Mouse (Mus musculus) liver, adult 2 months (tissue): ENCODE measurements around the gene Itga1. TPM values are rescaled to one million over a fixed set of nuclear protein-coding genes. Genes with fewer than 3 reads are reported as not detected.

ENCODE experiments used
- DNase-seq: peaks from one replicate; pipeline ENCODE4 v3.0.0-alpha.2; 2011; ENCODE audit warnings: low read depth, low spot score; ENCODE audit errors: extremely low read depth
- H3K27ac ChIP-seq: fragments of 200-500 bp; replicated peaks from 2 replicates; pipeline ENCODE4 v1.5.1; 2012; ENCODE audit warnings: low read depth, mild to moderate bottlenecking, control low read depth, inconsistent platforms, low read length; ENCODE audit not compliant: insufficient read depth
- H3K27me3 ChIP-seq: fragments of 200-500 bp; 2 replicates; pipeline ENCODE4 v1.6.1; 2012; ENCODE audit warnings: mild to moderate bottlenecking, moderate library complexity, low read length, inconsistent platforms; ENCODE audit not compliant: control insufficient read depth, insufficient read depth
- H3K36me3 ChIP-seq: fragments of 200-500 bp; 2 replicates; pipeline ENCODE4 v1.6.1; 2012; ENCODE audit warnings: low read length, inconsistent platforms; ENCODE audit not compliant: control insufficient read depth, insufficient read depth
- H3K4me1 ChIP-seq: fragments of 200-500 bp; 2 replicates; pipeline ENCODE4 v1.6.1; 2011; ENCODE audit warnings: low read length; ENCODE audit not compliant: control insufficient read depth, insufficient read depth
- H3K4me3 ChIP-seq: fragments of 200-500 bp; 2 replicates; pipeline ENCODE4 v1.5.1; 2011; ENCODE audit warnings: low read depth, mild to moderate bottlenecking, control low read depth, low read length, moderate library complexity; ENCODE audit not compliant: insufficient read depth
- H3K79me2 ChIP-seq: fragments of 200-500 bp; 2 replicates; pipeline ENCODE4 v1.6.1; 2012; ENCODE audit warnings: inconsistent platforms, mild to moderate bottlenecking, low read length, moderate library complexity; ENCODE audit not compliant: control insufficient read depth, insufficient read depth
- H3K9ac ChIP-seq: fragments of 200-500 bp; 2 replicates; pipeline ENCODE4 v1.6.1; 2012; ENCODE audit warnings: low read depth, mild to moderate bottlenecking, control low read depth, inconsistent platforms, low read length
- CTCF ChIP-seq: fragments of 200-500 bp; IDR thresholded peaks from 2 replicates; pipeline ENCODE4 v1.5.1; 2011; ENCODE audit warnings: low read depth, low read length, control low read depth
- POLR2A ChIP-seq: fragments of 200-500 bp; IDR thresholded peaks from 2 replicates; pipeline ENCODE4 v1.6.1; 2011; ENCODE audit warnings: low read length, control low read depth; ENCODE audit not compliant: insufficient read depth; ENCODE audit errors: extremely low read depth
- WGBS: fragments of 180-500 bp; shearing (Covaris S2); methylation state at CpG from one replicate; pipeline ENCODE4 v1.1.7; 2018; 5-methylcytosine and 5-hydroxymethylcytosine counted together
- polyA plus RNA-seq: library from polyadenylated mRNA; depleted of rRNA; stranded (reverse); fragments of >200 nt; gene quantifications from 2 replicates; pipeline ENCODE4 v1.2.3, GENCODE M21; 2012
- total RNA-seq: library from RNA; depleted of rRNA; stranded (reverse); fragments of >200 nt; gene quantifications from 2 replicates; pipeline ENCODE4 v1.2.3, GENCODE M21; 2014

Gene Itga1
- total and polyA plus RNA-seq, 2 experiments: 3.2 to 20.1 TPM

DNA sequence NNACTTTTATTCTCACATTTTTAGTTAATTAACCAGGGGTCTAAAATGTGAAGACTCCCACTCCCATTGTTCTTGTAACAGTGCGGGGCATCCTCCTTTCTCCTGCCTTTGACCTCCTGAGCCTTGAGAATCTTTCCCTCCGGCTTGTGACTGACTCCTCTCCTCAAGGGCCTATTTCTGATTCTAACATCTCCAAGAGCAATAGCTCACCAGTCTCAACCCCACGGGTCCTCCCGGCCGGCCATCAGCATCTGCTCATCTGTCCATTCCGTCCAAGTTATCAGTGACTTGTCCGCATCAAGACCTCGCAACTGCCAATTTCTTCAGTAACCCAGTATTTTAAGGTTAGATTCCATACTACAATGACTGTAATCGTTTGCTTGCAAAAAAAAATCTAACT, 84.2 kb downstream of the Itga1 start:
- Histone ChIP-seq H3K27me3 (no peaks in the 10 kb centered on the region), H3K4me3 (no peak overlapping the region), H3K79me2 (no peaks in the 10 kb centered on the region), H3K9ac (no peak overlapping the region), H3K36me3 (peaks cover 11% of the 10 kb centered on the region; the same call in 1 of the 2 replicates), H3K4me1 (peaks cover 4% of the 10 kb centered on the region; the same call in 1 of the 2 replicates), H3K27ac (no peak overlapping the region)
- 93% methylated on average over 9 of the region's 9 CpGs for WGBS
- TF ChIP-seq POLR2A (no peak), CTCF (no peak)
- no peak for DNase-seq

DNA sequence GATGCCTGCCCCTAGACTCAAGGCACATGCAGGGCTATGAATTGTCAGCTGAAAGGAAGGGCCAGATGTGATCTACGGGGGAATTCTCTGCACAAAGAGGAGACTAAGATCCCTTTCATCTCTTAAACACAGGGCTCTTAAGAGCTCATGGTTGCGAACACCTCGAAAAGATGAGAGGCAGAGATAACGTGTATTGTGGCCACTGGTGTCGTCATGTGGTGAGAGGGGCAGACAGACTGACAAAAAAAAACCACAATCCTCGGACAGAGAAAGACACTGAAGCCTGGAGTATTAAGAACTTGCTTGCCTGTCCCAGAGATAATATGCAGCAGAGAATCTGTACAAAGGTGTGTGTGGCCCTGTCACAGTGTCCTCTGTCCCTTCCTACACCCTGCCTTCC, 90.2 kb downstream of the Itga1 start:
- Histone ChIP-seq H3K79me2 (no peaks in the 10 kb centered on the region), H3K4me3 (no peak overlapping the region), H3K9ac (no peak overlapping the region), H3K36me3 (peaks cover 27% of the 10 kb centered on the region; the same call in 1 of the 2 replicates), H3K4me1 (no peaks in the 10 kb centered on the region; the same call in 1 of the 2 replicates), H3K27me3 (no peaks in the 10 kb centered on the region), H3K27ac (no peak overlapping the region)
- TF ChIP-seq POLR2A (no peak), CTCF (no peak)
- WGBS: 85% methylated on average over 6 of the region's 6 CpGs
- DNase-seq: no peak

DNA sequence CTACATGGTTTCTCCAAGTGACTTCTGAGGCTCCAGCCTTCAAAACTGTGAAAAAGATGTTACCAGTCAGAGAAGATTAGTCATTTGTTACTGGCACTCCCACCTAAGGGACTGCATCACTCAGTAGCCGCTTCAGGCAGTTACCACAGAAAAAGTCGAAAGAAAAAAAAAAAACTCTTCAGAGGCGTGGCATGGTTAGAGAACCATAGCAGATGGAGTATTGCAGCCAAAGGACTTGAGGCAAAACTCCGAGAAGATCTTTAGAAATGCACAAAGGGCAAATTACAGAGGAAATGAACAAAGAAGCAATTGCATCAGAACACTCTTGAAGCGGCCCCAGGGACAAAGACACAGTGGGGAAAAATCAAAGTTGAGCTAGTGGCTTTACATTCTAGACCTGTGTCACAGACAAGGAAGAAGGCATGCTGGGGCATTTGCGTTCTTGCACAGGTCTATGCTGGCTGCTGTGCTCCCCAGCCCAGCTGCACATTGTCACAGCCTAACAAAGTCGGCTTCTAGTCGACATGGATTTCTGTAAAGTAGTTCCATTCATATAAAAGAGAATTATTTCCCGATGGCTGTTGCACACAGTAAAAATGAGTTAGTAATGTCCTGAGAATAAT, 95.4 kb downstream of the Itga1 start:
- no peak for DNase-seq
- no peaks in the 10 kb centered on the region for H3K27me3 ChIP-seq
- H3K4me3 ChIP-seq: no peak overlapping the region
- peaks cover 16% of the 10 kb centered on the region for H3K36me3 ChIP-seq
- no peak overlapping the region for H3K9ac ChIP-seq
- H3K4me1 ChIP-seq: no peaks in the 10 kb centered on the region; the same call in 1 of the 2 replicates
- no peaks in the 10 kb centered on the region for H3K79me2 ChIP-seq
- no peak overlapping the region for H3K27ac ChIP-seq
- 79% methylated on average over 9 of the region's 9 CpGs for WGBS
- TF ChIP-seq POLR2A (no peak), CTCF (no peak)

DNA sequence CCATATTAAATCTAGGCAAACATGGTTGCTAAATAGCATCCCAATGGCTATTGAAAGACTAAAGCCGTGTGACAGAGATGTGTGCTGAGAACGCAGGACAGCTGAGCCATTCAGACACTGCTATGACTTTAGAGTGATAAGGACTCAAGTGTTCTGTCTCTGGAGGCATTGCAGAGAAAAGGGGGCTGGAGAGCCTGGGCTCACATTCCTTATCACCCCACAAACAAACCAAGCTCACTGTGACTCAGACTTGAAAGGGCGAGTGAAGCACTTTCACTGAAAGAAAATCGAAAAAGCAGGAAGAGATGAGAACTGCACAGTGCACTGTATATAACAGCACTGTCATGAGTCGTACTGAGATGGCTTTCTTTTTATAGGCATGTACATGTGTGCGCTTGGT, 96.4 kb downstream of the Itga1 start:
- WGBS: 64% methylated on average over 6 of the region's 6 CpGs
- no peaks in the 10 kb centered on the region for H3K27me3 ChIP-seq
- no peak overlapping the region for H3K27ac ChIP-seq

DNA sequence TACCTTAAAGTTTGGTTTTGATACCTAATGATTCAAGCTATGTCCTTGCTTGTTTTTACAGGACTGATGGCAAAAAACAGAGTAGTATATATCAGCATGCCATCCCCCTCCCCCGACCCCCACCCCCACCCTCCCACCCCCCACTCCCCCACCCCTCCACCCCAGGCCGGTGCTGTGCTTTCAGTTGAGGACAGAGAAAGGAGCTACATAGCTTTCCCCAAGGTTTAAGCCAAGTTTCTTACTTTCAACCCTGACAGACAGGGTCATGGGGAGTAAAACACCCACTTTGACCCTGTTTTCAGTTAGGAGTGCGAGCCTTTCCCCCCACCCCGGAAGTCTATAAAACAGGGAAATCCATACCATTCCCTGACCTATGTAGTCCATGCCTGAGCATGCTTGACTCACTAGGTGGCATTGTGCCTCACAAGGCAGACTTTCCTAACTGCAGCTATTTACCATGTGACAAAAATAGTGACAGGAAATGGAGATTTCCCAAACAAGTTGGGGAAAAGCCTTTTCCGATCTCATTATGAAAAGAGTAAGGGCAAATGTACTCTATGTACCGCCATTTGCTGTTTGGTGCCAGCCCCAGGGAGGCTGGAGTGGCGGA, 98.2 kb downstream of the Itga1 start:
- Histone ChIP-seq H3K4me1 (no peaks in the 10 kb centered on the region; the same call in 1 of the 2 replicates), H3K9ac (no peak overlapping the region), H3K27me3 (no peaks in the 10 kb centered on the region), H3K4me3 (no peak overlapping the region), H3K27ac (no peak overlapping the region), H3K79me2 (no peaks in the 10 kb centered on the region), H3K36me3 (peaks cover 19% of the 10 kb centered on the region)
- WGBS: 42% methylated on average over 7 of the region's 7 CpGs
- peak; percentile 28 for DNase-seq
- TF ChIP-seq POLR2A (no peak), CTCF (no peak)

More for the DNA sequence above, 96.4 kb downstream of the Itga1 start:
- Histone ChIP-seq H3K4me3 (no peak overlapping the region), H3K79me2 (no peaks in the 10 kb centered on the region), H3K36me3 (peaks cover 21% of the 10 kb centered on the region), H3K9ac (no peak overlapping the region), H3K4me1 (no peaks in the 10 kb centered on the region; the same call in 1 of the 2 replicates)
- DNase-seq: no peak
- TF ChIP-seq POLR2A: no peak
- no peak for TF ChIP-seq CTCF

DNA sequence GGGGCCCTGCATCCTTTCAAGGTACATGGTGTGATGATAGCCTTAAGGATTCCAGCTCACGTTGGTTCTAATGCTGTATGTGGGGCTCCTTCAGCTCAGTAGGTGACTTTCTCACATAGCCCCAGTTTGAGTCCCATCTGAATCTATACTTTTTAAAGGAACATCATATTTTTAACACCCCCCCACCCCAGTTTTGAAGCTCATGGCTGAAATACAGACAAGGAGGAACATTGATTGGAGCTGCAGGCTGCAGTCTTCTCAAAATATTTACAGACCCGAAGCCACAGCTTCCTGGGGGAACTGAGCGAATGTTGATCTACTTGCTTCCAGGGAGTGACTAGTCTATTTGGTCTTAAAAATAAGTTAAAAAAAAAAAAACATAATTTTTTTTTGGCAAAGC, 98.9 kb downstream of the Itga1 start:
- Histone ChIP-seq H3K9ac (no peak overlapping the region), H3K4me3 (no peak overlapping the region)
- WGBS: 80% methylated on average over 3 of the region's 3 CpGs

More for the DNA sequence above, 98.9 kb downstream of the Itga1 start:
- Histone ChIP-seq H3K27ac (no peak overlapping the region), H3K4me1 (no peaks in the 10 kb centered on the region; the same call in 1 of the 2 replicates), H3K36me3 (peaks cover 20% of the 10 kb centered on the region), H3K27me3 (no peaks in the 10 kb centered on the region), H3K79me2 (no peaks in the 10 kb centered on the region)
- TF ChIP-seq CTCF: no peak
- DNase-seq: no peak
